Mouse (Mus musculus) kidney, postnatal 0 days (tissue): Measurements from ENCODE around the gene Iqschfp. TPM values are rescaled to one million over a fixed set of nuclear protein-coding genes. Genes with fewer than 3 reads are reported as not detected.

Source experiments
- ATAC-seq: fragments of 200-750 bp; cut with Nextera tagmentation; replicated peaks from 2 replicates; pipeline ENCODE4 v1.8.0; 2017; ENCODE audit warnings: low read depth, moderate number of reproducible peaks, moderate TSS enrichment, moderate library complexity; ENCODE audit not compliant: low FRiP score
- DNase-seq: peaks from one replicate; pipeline ENCODE4 v3.0.0-alpha.2; 2016; ENCODE audit warnings: low spot score
- H3K27ac ChIP-seq: fragments of 300-500 bp; sonication (generic); 2 replicates; pipeline ENCODE4 v1.5.1; 2014; ENCODE audit warnings: mild to moderate bottlenecking
- H3K27me3 ChIP-seq: fragments of 300-500 bp; sonication (generic); 2 replicates; pipeline ENCODE4 v1.6.1; 2014; ENCODE audit warnings: low read length, mixed read lengths; ENCODE audit not compliant: insufficient read depth
- H3K36me3 ChIP-seq: fragments of 300-500 bp; sonication (generic); 2 replicates; pipeline ENCODE4 v1.6.1; 2014; ENCODE audit warnings: low read length, mixed read lengths; ENCODE audit not compliant: insufficient read depth
- H3K4me1 ChIP-seq: fragments of 300-500 bp; sonication (generic); replicated peaks from 2 replicates; pipeline ENCODE4 v1.6.1; 2014; ENCODE audit warnings: antibody characterized with exemption, low read length, mixed read lengths; ENCODE audit not compliant: insufficient read depth
- H3K4me2 ChIP-seq: fragments of 300-500 bp; sonication (generic); 2 replicates; pipeline ENCODE4 v1.6.1; 2014; ENCODE audit warnings: mild to moderate bottlenecking, low read length, moderate library complexity, mixed read lengths
- H3K4me3 ChIP-seq: fragments of 300-500 bp; sonication (generic); replicated peaks from 2 replicates; pipeline ENCODE4 v1.5.1; 2014; ENCODE audit warnings: low read depth, low read length
- H3K9ac ChIP-seq: fragments of 300-500 bp; sonication (generic); 2 replicates; pipeline ENCODE4 v1.6.1; 2014; ENCODE audit warnings: low read depth, low read length
- H3K9me3 ChIP-seq: fragments of 300-500 bp; sonication (generic); replicated peaks from 2 replicates; pipeline ENCODE4 v1.6.1; 2016; ENCODE audit warnings: low read length, inconsistent platforms, mixed read lengths
- CTCF ChIP-seq: IDR thresholded peaks from 2 replicates; pipeline ENCODE4 v1.5.1; 2016; ENCODE audit warnings: antibody characterized with exemption, low read depth, mild to moderate bottlenecking, moderate library complexity
- WGBS: fragments of 180-500 bp; shearing (Covaris S2); extraction: QIAGEN DNeasy Blood & Tissue Kit; methylation state at CpG from one replicate; pipeline ENCODE4 v1.1.7; 2014; 5-methylcytosine and 5-hydroxymethylcytosine counted together
- polyA plus RNA-seq: library from polyadenylated mRNA; unstranded; fragments of >200 nt; fragmentation: Nextera tagmentation; extraction: Ambion mirVana; gene quantifications from 2 replicates; pipeline ENCODE4 v1.2.1, GENCODE M21; 2015

Iqschfp gene
- polyA plus RNA-seq, 1 experiment from 2014 or later: 0.05 TPM

GRCm38 (mm10) chr3:68516393-68517081, 624.5 kb downstream of the Iqschfp start:
- Histone ChIP-seq H3K36me3 (no peaks in the 10 kb centered on the region), H3K4me2 (no peak overlapping the region), H3K4me1 (0 out of 2 replicates have a peak, but pooled peaks cover 5% of the 10 kb centered on the region), H3K9ac (no peak overlapping the region), H3K9me3 (no peaks in the 10 kb centered on the region), H3K4me3 (no peak overlapping the region), H3K27me3 (no peaks in the 10 kb centered on the region), H3K27ac (no peak overlapping the region)
- DNase-seq (no peak), ATAC-seq (no peak)
- no peak for TF ChIP-seq CTCF
- 76% methylated on average over 12 of the region's 12 CpGs for WGBS

DNA sequence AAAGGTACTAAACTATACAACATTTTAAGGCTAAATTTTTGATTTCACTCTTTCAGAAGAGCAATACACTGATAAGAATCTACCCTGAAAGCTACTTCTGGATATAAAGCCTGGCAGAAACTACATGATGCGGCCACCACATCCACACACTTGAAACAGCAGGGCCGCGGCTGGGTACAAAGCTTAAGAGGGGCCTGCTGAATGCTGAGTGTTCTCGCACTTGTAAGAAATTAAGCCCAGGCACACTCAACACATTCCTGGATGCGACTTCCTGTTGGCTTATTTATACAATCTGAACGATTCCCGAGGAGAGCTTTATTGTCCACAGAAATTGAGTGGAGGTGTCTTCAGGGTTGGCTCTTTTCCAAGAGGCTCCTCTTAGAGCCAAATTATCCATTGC, 625.2 kb downstream of the Iqschfp start:
- no peak overlapping the region for H3K9ac ChIP-seq
- no peaks in the 10 kb centered on the region for H3K27me3 ChIP-seq
- WGBS: 54% methylated on average over 7 of the region's 7 CpGs
- no peak overlapping the region for H3K27ac ChIP-seq
- DNase-seq: no peak
- H3K4me2 ChIP-seq: no peak overlapping the region
- H3K9me3 ChIP-seq: no peaks in the 10 kb centered on the region
- ATAC-seq: no peak
- TF ChIP-seq CTCF: no peak
- H3K4me3 ChIP-seq: no peak overlapping the region
- 0 out of 2 replicates have a peak, but pooled peaks cover 2% of the 10 kb centered on the region for H3K4me1 ChIP-seq
- no peaks in the 10 kb centered on the region for H3K36me3 ChIP-seq

- 90% methylated on average over 8 of the region's 8 CpGs for WGBS
- ATAC-seq: no peak
These were observed 626.0 kb downstream of the Iqschfp start for GRCm38 (mm10) chr3:68518041-68518440.

DNA sequence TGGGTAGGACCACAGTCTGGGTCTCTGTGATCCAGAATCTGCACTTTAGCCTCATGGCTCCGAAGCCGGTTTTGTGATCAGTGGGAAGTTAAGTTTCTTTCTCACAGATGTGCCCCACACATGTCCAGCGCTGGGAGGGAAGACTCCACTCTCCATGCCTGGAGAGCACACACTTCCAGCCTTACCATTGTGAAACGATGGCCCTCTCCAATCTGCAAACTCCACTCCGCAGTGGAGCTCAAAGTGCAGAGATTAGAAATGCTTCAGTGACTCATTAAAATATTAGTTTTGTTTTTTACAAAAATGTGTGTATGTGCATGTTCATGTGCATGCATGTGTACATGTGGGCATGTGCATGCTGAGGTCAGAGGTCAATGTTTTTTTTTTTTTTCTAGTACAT, 626.6 kb downstream of the Iqschfp start:
- no peaks in the 10 kb centered on the region for H3K4me1 ChIP-seq
- H3K9me3 ChIP-seq: no peaks in the 10 kb centered on the region
- H3K36me3 ChIP-seq: no peaks in the 10 kb centered on the region
- no peak overlapping the region for H3K27ac ChIP-seq
- H3K27me3 ChIP-seq: no peaks in the 10 kb centered on the region
- H3K4me2 ChIP-seq: no peak overlapping the region
- DNase-seq: no peak
- H3K4me3 ChIP-seq: no peak overlapping the region
- TF ChIP-seq CTCF: no peak
- ATAC-seq: 0 out of 2 replicates have a peak, but pooled peaks have one; percentile 36
- no peak overlapping the region for H3K9ac ChIP-seq
- WGBS: 86% methylated on average over 5 of the region's 5 CpGs

More at GRCm38 (mm10) chr3:68518041-68518440, 626.0 kb downstream of the Iqschfp start:
- no peak overlapping the region for H3K9ac ChIP-seq
- H3K4me1 ChIP-seq: no peaks in the 10 kb centered on the region
- DNase-seq: no peak
- H3K27me3 ChIP-seq: no peaks in the 10 kb centered on the region
- H3K36me3 ChIP-seq: no peaks in the 10 kb centered on the region
- no peak overlapping the region for H3K27ac ChIP-seq
- no peak for TF ChIP-seq CTCF
- no peak overlapping the region for H3K4me2 ChIP-seq
- H3K9me3 ChIP-seq: no peaks in the 10 kb centered on the region
- no peak overlapping the region for H3K4me3 ChIP-seq

GRCm38 (mm10) chr3:68525361-68525878, 633.4 kb downstream of the Iqschfp start:
- Histone ChIP-seq H3K36me3 (no peaks in the 10 kb centered on the region), H3K27me3 (no peaks in the 10 kb centered on the region), H3K9me3 (no peaks in the 10 kb centered on the region), H3K9ac (no peak overlapping the region), H3K4me3 (no peak overlapping the region), H3K27ac (no peak overlapping the region), H3K4me1 (no peaks in the 10 kb centered on the region), H3K4me2 (no peak overlapping the region)
- TF ChIP-seq CTCF: no peak
- ATAC-seq (no peak), DNase-seq (no peak)
- WGBS: 87% methylated on average over 10 of the region's 10 CpGs

DNA sequence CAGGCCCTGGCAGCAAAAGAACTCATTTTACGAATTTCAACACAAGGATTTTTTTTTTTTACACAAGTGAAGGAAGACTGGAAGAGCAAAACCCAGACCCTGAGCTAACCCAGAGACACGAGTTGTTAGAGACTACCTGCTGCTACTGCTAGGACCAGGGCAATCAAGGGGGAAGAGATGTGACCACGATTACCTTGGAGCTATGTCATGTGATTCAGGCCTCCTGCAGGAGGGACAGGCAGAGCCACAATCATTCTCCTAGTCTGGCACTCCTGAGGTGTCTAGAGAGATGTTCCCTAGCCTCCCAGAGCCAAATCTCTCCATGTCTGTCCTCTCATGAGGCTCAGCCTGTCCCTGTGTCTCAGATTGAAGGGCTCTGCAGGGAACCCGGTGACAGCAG, 634.4 kb downstream of the Iqschfp start:
- no peak for TF ChIP-seq CTCF
- Histone ChIP-seq H3K36me3 (no peaks in the 10 kb centered on the region), H3K27ac (no peak overlapping the region), H3K4me3 (no peak overlapping the region), H3K4me1 (no peaks in the 10 kb centered on the region), H3K27me3 (no peaks in the 10 kb centered on the region), H3K4me2 (no peak overlapping the region), H3K9ac (no peak overlapping the region), H3K9me3 (no peaks in the 10 kb centered on the region)
- DNase-seq (no peak), ATAC-seq (no peak)
- 52% methylated on average over 4 of the region's 4 CpGs for WGBS
